Mouse (Mus musculus) testis, adult 2 months (tissue): ENCODE measurements at regions not wholly inside any gene's neighbourhood (a gene's known extent, or its start where the extent isn't known, plus 50 kb on each side); places are given as distances from the start of the nearest gene placed in this dataset.

Experiments used
- CTCF ChIP-seq: fragments of 200-500 bp; IDR thresholded peaks from 2 replicates; pipeline ENCODE4 v1.5.1; 2012; ENCODE audit warnings: low read depth, mild to moderate bottlenecking, inconsistent platforms, low read length, moderate library complexity; ENCODE audit not compliant: control insufficient read depth, insufficient read depth, insufficient replicate concordance
- POLR2A ChIP-seq: fragments of 200-500 bp; IDR thresholded peaks from 2 replicates; pipeline ENCODE4 v1.6.1; 2012; ENCODE audit warnings: low read depth, mild to moderate bottlenecking, inconsistent platforms, low read length, moderate library complexity; ENCODE audit not compliant: control insufficient read depth

DNA sequence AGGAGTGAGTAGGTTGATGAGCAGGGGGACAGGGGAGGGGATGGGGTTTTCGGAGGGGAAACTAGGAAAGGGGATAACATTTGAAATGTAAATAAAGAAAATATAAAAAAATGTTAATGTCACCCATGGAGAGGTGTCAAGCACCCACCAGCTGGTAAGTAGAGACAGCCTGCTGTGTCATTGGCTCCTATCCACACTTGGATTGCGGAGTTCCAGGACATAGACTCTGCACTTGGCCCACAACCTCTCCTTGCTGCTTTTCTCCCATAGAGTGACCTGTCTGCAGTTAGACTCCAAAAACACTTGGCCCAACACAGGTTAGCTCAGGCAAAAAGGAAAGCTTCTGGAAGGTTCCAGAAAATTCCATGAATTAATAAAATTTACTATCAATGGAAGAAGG lies 514.4 kb downstream of the 1700129C05Rik start:
- TF ChIP-seq CTCF, result no peak
- TF ChIP-seq POLR2A, result no peak
